Mouse (Mus musculus): ENCODE results near the gene Donson.

GRCm38 (mm10) chr16:91710241-91710640, 21.7 kb upstream of the Donson start:
- TF ChIP-seq RCOR1 (IDR thresholded peaks at IDR 0.05; ENCODE audit: low read depth, low read length) (no peak), MAX (IDR thresholded peaks at IDR 0.05; ENCODE audit: low read length) (no peak), CTCF (IDR thresholded peaks at IDR 0.05 in 2 of 3, conservative IDR thresholded peaks at IDR 0.05 in 1 of 3; ENCODE audit: control insufficient read depth in 1 of 3, insufficient read depth in 1 of 3, low read depth in 2 of 3, low read length in 3 of 3, poor library complexity in 1 of 3, severe bottlenecking in 1 of 3) (no peak), EP300 (IDR thresholded peaks at IDR 0.05; ENCODE audit: low read depth in 1 of 2, low read length in 2 of 2) (no peak)
